Mouse (Mus musculus) megakaryocyte, embryonic 14.5 days (primary cell): ENCODE results near the gene Lrba. TPM values are rescaled to one million over a fixed set of nuclear protein-coding genes. Genes with fewer than 3 reads are reported as not detected.

ENCODE experiments used
- H3K27me3 ChIP-seq: replicated peaks from 2 replicates; pipeline ENCODE3; 2012; ENCODE audit warnings: inconsistent platforms
- H3K36me3 ChIP-seq: replicated peaks from 2 replicates; pipeline ENCODE3; 2012; ENCODE audit warnings: low read length, inconsistent platforms, mixed read lengths
- H3K4me1 ChIP-seq: 2 replicates; pipeline ENCODE4 v1.6.1; 2012; ENCODE audit warnings: inconsistent platforms
- H3K4me3 ChIP-seq: replicated peaks from 2 replicates; pipeline ENCODE3; 2012; ENCODE audit warnings: moderate library complexity, mild to moderate bottlenecking, inconsistent platforms
- H3K9me3 ChIP-seq: 2 replicates; pipeline ENCODE4 v1.6.1; 2012; ENCODE audit warnings: inconsistent platforms
- FLI1 ChIP-seq: IDR thresholded peaks from 2 replicates; pipeline ENCODE4 v1.6.1; 2012; ENCODE audit warnings: low read length, inconsistent platforms, mixed read lengths
- GATA1 ChIP-seq: IDR thresholded peaks from 3 replicates; pipeline ENCODE4 v1.6.1; 2012; ENCODE audit warnings: mixed read lengths, low read length, inconsistent platforms, borderline replicate concordance
- polyA plus RNA-seq: library from polyadenylated mRNA; stranded (reverse); fragments of >175 nt; gene quantifications from 2 replicates; pipeline ENCODE4 v1.2.3, GENCODE M21; 2012; ENCODE audit warnings: low replicate concordance; ENCODE audit not compliant: insufficient read depth

Lrba gene
- polyA plus RNA-seq, 1 experiment, result 9.7 TPM

DNA sequence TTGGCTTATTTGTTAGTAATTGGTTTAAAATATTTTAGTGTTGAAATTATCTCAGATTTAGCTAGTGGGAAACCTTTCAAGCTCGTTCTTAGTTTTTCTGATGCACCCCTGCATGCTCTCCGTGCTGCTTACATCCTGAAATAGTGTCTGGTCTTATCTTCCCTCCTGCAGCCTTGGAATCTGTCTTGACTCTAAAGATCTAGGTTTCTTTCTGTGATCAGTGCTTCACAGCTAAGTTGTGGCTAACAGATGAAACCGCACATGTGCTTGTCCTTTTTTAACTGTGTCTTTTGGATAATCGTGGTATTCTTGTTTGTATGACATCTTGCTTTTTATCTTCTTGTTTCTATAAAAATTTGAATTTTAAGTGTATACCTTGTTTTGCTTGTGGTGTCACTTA is 342.8 kb downstream of the Lrba start:
- Histone ChIP-seq H3K27me3 (no peaks in the 10 kb centered on the region), H3K9me3 (no peaks in the 10 kb centered on the region), H3K36me3 (peaks cover 4% of the 10 kb centered on the region)

DNA sequence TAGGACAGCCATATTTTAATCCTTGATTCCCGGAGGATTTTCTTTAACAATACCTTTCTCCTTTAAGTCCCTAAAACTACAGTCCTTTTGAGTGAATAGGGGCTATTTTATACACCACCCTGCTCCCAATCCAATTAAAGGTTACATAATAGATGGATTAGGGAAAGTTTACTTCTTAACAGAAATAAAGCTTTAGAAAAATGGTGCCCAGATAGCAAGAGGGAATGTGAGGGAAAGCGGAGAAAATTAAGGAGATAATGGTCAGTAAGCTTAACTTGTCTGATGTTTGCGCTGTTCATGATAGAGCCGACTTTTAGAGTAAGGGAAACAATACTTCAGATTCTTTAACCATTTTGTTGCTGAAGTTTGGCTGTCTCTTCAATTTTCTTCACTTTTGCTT is 347.0 kb downstream of the Lrba start:
- H3K4me3 ChIP-seq, result no peak overlapping the region
- peaks cover 6% of the 10 kb centered on the region; the same call in 1 of the 2 replicates for H3K4me1 ChIP-seq
- H3K36me3 ChIP-seq, result peaks cover 4% of the 10 kb centered on the region
- no peaks in the 10 kb centered on the region for H3K27me3 ChIP-seq
- H3K9me3 ChIP-seq, result no peaks in the 10 kb centered on the region
- TF ChIP-seq FLI1 (no peak), GATA1 (no peak)

More for the DNA sequence above, 342.8 kb downstream of the Lrba start:
- Histone ChIP-seq H3K4me1 (peaks cover 20% of the 10 kb centered on the region; the same call in 1 of the 2 replicates), H3K4me3 (no peak overlapping the region)
- no peak for TF ChIP-seq GATA1
- TF ChIP-seq FLI1, result no peak

DNA sequence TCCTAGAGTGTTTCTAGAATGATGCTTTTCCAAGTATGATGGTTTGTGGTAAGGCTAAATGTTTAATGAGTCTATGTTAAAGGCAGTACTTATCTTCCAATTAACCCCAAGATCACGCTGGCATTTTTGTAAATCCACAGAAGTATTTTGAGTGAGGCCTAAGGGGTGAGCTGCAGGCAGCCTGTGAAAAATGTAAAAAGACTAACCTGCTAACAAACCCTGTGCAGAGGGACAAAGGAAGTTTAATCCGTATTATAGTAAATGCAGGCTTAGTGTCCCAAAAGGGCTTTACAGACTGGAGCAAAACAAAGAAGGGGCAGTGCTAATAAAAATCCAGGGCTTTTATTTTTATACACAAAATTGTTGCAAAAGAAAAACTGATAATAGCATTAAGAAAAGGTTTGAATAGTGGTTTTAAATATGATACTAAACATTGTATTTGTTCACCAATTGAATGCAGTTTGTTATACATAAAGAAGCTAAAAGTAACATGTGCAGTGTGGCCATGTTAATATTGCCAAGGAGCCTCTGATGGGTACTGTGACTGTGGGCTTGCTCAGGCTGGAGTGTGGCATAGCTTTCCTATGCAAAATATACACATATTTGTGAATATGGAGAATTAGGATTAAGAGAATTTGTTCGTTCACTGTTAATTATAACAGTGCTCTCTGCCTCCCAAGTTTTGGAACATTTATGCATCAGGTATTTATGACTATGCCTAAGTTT is 348.2 kb downstream of the Lrba start:
- H3K4me3 ChIP-seq, result no peak overlapping the region
- H3K9me3 ChIP-seq, result no peaks in the 10 kb centered on the region
- H3K4me1 ChIP-seq, result no peaks in the 10 kb centered on the region
- peaks cover 4% of the 10 kb centered on the region for H3K36me3 ChIP-seq
- TF ChIP-seq FLI1 (no peak), GATA1 (no peak)
- H3K27me3 ChIP-seq, result no peaks in the 10 kb centered on the region

DNA sequence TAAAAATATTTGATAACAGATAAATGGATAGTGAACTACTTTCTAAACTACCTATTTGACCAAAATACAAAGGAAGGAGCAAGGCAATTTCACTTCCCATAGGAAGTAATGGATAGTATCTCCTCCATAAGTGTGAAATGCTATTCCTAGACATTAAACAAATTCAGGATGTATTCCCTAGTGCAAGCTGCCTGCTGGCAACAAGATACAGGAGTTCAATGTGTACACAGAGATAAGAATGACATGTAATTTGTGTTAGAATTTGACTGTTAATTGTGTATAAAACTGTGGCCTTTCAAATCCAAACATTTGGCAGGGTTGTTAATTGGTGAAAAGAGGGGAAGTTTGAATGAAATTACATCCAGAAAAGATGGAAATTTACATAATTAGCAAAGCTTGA is 350.8 kb downstream of the Lrba start:
- TF ChIP-seq FLI1 (no peak), GATA1 (no peak)
- Histone ChIP-seq H3K4me1 (no peaks in the 10 kb centered on the region), H3K36me3 (no peaks in the 10 kb centered on the region), H3K4me3 (no peak overlapping the region), H3K27me3 (no peaks in the 10 kb centered on the region), H3K9me3 (no peaks in the 10 kb centered on the region)

DNA sequence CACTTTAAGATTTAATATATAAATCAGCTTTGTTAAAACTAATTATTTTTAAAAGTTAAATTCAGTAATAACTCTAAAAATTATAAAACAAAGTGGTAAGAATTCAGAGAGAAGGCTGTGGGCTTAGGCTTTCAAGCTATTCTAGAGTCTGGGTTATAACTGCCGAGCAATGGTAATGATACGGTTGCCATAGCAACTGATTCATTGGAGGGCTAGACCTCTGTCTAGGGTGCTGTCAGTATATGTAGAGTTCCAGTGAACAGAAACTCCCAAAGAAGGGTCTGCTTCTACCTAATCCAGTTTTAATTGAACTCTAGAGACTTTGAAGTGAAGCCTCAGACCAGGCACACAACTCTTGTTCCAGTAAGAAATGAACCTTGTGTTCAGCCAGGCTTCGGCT is 377.8 kb downstream of the Lrba start:
- no peak for TF ChIP-seq FLI1
- no peaks in the 10 kb centered on the region for H3K9me3 ChIP-seq
- H3K36me3 ChIP-seq, result no peaks in the 10 kb centered on the region
- H3K4me3 ChIP-seq, result no peak overlapping the region
- no peaks in the 10 kb centered on the region for H3K4me1 ChIP-seq
- H3K27me3 ChIP-seq, result no peaks in the 10 kb centered on the region

DNA sequence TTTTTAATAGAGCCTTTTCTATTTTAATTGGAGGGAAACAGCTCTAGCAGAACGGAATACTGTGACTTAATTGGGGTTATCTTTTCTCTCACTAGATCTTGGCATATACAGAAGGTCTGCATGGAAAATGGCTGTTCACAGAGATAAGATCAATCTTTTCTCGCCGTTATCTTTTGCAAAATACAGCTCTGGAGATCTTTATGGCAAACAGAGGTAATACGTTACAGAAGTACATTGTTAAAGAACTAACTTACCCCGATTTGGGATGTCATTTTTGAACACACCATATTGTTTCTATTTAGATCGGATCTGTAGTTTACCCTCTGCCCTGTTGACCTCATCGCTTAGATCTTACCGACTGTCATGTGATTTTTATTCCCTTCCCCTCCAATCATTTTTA is 381.3 kb downstream of the Lrba start:
- TF ChIP-seq FLI1 (no peak), GATA1 (no peak)
- H3K27me3 ChIP-seq, result no peaks in the 10 kb centered on the region
- H3K36me3 ChIP-seq, result no peaks in the 10 kb centered on the region
- no peaks in the 10 kb centered on the region for H3K9me3 ChIP-seq
- H3K4me3 ChIP-seq, result no peak overlapping the region
- H3K4me1 ChIP-seq, result no peaks in the 10 kb centered on the region

- Histone ChIP-seq H3K4me1 (peaks cover 10% of the 10 kb centered on the region), H3K36me3 (no peaks in the 10 kb centered on the region), H3K9me3 (no peaks in the 10 kb centered on the region), H3K4me3 (no peak overlapping the region), H3K27me3 (no peaks in the 10 kb centered on the region)
- no peak for TF ChIP-seq GATA1
- no peak for TF ChIP-seq FLI1
These were observed 402.7 kb downstream of the Lrba start for GRCm38 (mm10) chr3:86627008-86627743.

- H3K4me3 ChIP-seq, result no peak overlapping the region
- H3K27me3 ChIP-seq, result no peaks in the 10 kb centered on the region
- no peaks in the 10 kb centered on the region for H3K36me3 ChIP-seq
- H3K4me1 ChIP-seq, result peaks cover 10% of the 10 kb centered on the region
- TF ChIP-seq FLI1 (no peak), GATA1 (no peak)
- H3K9me3 ChIP-seq, result no peaks in the 10 kb centered on the region
These were observed 404.9 kb downstream of the Lrba start for GRCm38 (mm10) chr3:86629379-86629778.

DNA sequence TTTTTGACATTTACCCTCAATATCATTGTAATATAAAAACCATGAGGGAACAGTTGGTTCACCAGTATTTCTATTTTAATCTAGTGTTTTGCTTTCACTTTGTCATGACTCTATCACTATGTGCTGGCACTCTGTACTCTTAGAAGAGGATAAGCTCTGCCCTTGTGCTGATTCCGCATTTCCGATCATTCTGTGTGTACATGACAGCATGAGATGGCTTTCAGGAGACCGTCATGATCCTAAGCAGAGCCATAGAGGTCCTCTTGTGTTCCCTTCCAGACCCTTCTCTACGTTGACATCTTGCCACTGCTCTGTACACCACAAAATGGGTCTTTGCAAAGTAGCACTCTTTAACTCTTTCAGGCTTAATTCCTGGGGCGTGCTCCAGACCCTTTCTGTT is 411.0 kb downstream of the Lrba start:
- H3K4me1 ChIP-seq, result peaks cover 8% of the 10 kb centered on the region
- no peaks in the 10 kb centered on the region for H3K36me3 ChIP-seq
- peaks cover 1% of the 10 kb centered on the region for H3K27me3 ChIP-seq
- H3K9me3 ChIP-seq, result no peaks in the 10 kb centered on the region
- H3K4me3 ChIP-seq, result peak overlapping the region; percentile 40
- TF ChIP-seq GATA1 (no peak), FLI1 (no peak)

- Histone ChIP-seq H3K4me1 (peaks cover 8% of the 10 kb centered on the region), H3K27me3 (peaks cover 1% of the 10 kb centered on the region), H3K36me3 (no peaks in the 10 kb centered on the region), H3K4me3 (no peak overlapping the region), H3K9me3 (no peaks in the 10 kb centered on the region)
- no peak for TF ChIP-seq FLI1
- TF ChIP-seq GATA1, result no peak
These were observed 411.5 kb downstream of the Lrba start for GRCm38 (mm10) chr3:86635940-86636339.
